Mouse (Mus musculus): ENCODE measurements around the gene Nr2c2. TPM values are rescaled to one million over a fixed set of nuclear protein-coding genes. Genes with fewer than 3 reads are reported as not detected.

The Nr2c2 gene
- polyA plus RNA-seq, 1 experiment from 2014 or later: 21.8 TPM

DNA sequence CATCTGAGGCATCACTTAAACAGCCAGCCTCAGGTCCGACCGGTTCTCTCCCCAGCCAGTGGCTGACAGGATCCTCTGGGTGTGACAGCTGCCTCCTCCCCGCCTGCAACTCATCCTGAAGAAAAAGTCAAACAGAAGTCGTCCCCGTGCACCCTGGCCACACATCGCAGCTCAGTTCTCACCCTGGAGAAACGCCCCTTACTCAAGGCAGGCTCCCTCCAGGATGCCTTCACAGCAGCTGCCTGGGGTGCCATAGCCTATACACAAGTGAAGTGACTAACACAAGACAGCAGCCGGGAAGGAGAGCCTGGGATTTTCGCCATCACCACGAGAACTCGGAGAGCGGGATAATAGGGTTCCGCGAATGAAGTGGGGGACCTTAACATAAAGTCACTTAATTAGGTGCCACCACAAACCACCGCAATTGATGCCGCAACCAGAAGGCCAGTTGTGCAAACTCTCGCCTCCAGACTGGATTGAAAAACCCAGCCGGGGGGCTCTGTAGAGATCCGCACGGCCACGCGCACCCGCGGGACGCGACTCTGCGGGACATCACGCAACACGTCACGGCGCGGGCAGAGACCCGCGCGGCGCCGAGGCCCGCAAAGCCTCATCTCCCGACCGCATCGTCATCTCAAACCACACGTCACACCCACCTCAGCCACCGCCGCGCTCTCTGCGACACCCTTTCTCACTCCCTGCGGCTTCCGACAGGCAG lies 123.0 kb downstream of the Nr2c2 start:
- WGBS: under 1% methylated on average over 48 of the region's 48 CpGs
- Histone ChIP-seq H3K27me3 (replicated peaks) (no peaks in the 10 kb centered on the region), H3K4me1 (peaks cover 4% of the 10 kb centered on the region), H3K36me3 (peaks cover 7% of the 10 kb centered on the region), H3K27ac (peak overlapping the region; percentile 83), H3K4me3 (replicated peaks) (peak overlapping the region; percentile 99), H3K9ac (peak overlapping the region; percentile 87), H3K9me3 (no peaks in the 10 kb centered on the region), H3K4me2 (peak overlapping the region; percentile 90)
- peak; percentile 16; the same call in 1 of the 2 replicates for ATAC-seq (ENCODE audit: insufficient read depth, low FRiP score, low read depth)

DNA sequence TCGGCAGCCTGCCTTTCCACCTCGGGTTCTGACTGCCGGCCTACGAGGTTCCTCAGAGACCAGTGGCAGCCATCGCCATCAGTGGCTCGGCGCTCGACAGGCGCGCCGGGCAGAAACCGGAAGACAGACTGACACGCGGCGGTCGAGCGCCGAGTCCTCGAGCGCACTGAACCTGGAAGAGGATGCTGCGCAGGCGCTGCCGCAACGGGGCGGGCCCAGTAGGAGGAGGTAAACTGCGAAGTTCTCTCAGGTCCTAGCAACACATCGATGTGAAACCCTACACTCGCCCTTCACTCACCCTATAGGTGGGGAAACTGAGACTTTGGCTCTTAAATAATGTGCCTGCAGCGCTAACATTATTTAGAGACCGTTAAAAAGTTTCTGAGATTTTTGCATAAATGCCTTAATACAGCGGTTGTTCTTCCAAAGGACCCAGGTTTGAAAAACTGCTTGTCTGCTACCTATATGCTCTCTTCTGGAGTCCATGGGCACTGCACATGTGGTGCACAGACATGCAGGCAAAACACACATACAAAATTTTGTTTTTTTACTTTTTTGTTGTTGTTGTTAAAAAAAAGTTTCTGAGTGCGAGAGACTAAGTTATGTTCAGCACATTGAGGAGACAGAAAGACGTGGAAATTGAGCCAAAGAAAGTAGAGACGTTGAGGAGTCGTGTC lies 123.7 kb downstream of the Nr2c2 start, which contains the start of gene Rbsn:
TSS of gene Rbsn (minus strand) at position 153 of the 677 bp plus-strand sequence.
- 9% methylated on average over 35 of the region's 35 CpGs for WGBS
- H3K27ac ChIP-seq: peak within 1 kb of the TSS; percentile 83
- no peaks in the 10 kb centered on the region for H3K9me3 ChIP-seq
- peaks cover 4% of the 10 kb centered on the region for H3K4me1 ChIP-seq
- peak within 1 kb of the TSS; percentile 87 for H3K9ac ChIP-seq
- ATAC-seq (ENCODE audit: insufficient read depth, low FRiP score, low read depth): peak; percentile 93
- peak within 1 kb of the TSS; percentile 99 for H3K4me3 ChIP-seq (replicated peaks)
- H3K36me3 ChIP-seq: peaks cover 4% of the 10 kb centered on the region
- H3K27me3 ChIP-seq (replicated peaks): no peaks in the 10 kb centered on the region
- H3K4me2 ChIP-seq: peak within 1 kb of the TSS; percentile 90

GRCm38 (mm10) chr6:92219445-92219844 lies 128.3 kb downstream of the Nr2c2 start:
- 44% methylated on average over 3 of the region's 3 CpGs for WGBS
- peak; percentile 28; the same call in 1 of the 2 replicates for ATAC-seq (ENCODE audit: insufficient read depth, low FRiP score, low read depth)
- no peak overlapping the region for H3K27ac ChIP-seq
- no peak overlapping the region for H3K4me2 ChIP-seq
- H3K9ac ChIP-seq: no peak overlapping the region
- no peaks in the 10 kb centered on the region for H3K9me3 ChIP-seq
- no peaks in the 10 kb centered on the region for H3K36me3 ChIP-seq
- H3K4me3 ChIP-seq (replicated peaks): no peak overlapping the region
- no peaks in the 10 kb centered on the region for H3K4me1 ChIP-seq
- H3K27me3 ChIP-seq (replicated peaks): no peaks in the 10 kb centered on the region

GRCm38 (mm10) chr6:92221604-92222003 lies 130.4 kb downstream of the Nr2c2 start:
- H3K4me1 ChIP-seq: no peaks in the 10 kb centered on the region
- no peak overlapping the region for H3K9ac ChIP-seq
- 66% methylated on average over 6 of the region's 6 CpGs for WGBS
- no peaks in the 10 kb centered on the region for H3K9me3 ChIP-seq
- H3K36me3 ChIP-seq: no peaks in the 10 kb centered on the region
- no peak overlapping the region for H3K27ac ChIP-seq
- ATAC-seq (ENCODE audit: insufficient read depth, low FRiP score, low read depth): no peak
- H3K27me3 ChIP-seq (replicated peaks): no peaks in the 10 kb centered on the region
- no peak overlapping the region for H3K4me3 ChIP-seq (replicated peaks)
- H3K4me2 ChIP-seq: no peak overlapping the region

GRCm38 (mm10) chr6:92222021-92222420 lies 130.8 kb downstream of the Nr2c2 start:
- Histone ChIP-seq H3K27me3 (replicated peaks) (no peaks in the 10 kb centered on the region), H3K36me3 (no peaks in the 10 kb centered on the region), H3K9me3 (no peaks in the 10 kb centered on the region), H3K27ac (no peak overlapping the region), H3K4me3 (replicated peaks) (no peak overlapping the region), H3K4me1 (no peaks in the 10 kb centered on the region), H3K4me2 (no peak overlapping the region), H3K9ac (no peak overlapping the region)
- no peak for ATAC-seq (ENCODE audit: insufficient read depth, low FRiP score, low read depth)
- WGBS: 77% methylated on average over 3 of the region's 3 CpGs

Other genes starting within 250 kb of the Nr2c2 start
- 31.8 and 35.3 TPM in 2 replicates for gene Ccdc174, start 213.3 kb upstream of the Nr2c2 start, polyA plus RNA-seq (2015; fragmentation: Nextera tagmentation; extraction: Ambion mirVana)
- 0.32 and 0.40 TPM in 2 replicates for gene 4930590J08Rik, start 188.6 kb upstream of the Nr2c2 start, polyA plus RNA-seq (2015; fragmentation: Nextera tagmentation; extraction: Ambion mirVana)
- 7.8 and 8.7 TPM in 2 replicates for gene Fgd5, start 112.5 kb upstream of the Nr2c2 start, polyA plus RNA-seq (2015; fragmentation: Nextera tagmentation; extraction: Ambion mirVana)
- 88.7 and 94.8 TPM in 2 replicates for gene Mrps25, start 92.6 kb downstream of the Nr2c2 start, polyA plus RNA-seq (2015; fragmentation: Nextera tagmentation; extraction: Ambion mirVana)
- 24.1 and 24.6 TPM in 2 replicates for gene Rbsn, start 123.5 kb downstream of the Nr2c2 start, polyA plus RNA-seq (2015; fragmentation: Nextera tagmentation; extraction: Ambion mirVana)
- 0.98 and 1.3 TPM in 2 replicates for gene Trh, start 153.3 kb downstream of the Nr2c2 start, polyA plus RNA-seq (2015; fragmentation: Nextera tagmentation; extraction: Ambion mirVana)